Mouse (Mus musculus): ENCODE results near the gene Ttll9. TPM values are rescaled to one million over a fixed set of nuclear protein-coding genes. Genes with fewer than 3 reads are reported as not detected.

The Ttll9 gene
- polyA plus RNA-seq, 1 experiment, result not detected

DNA sequence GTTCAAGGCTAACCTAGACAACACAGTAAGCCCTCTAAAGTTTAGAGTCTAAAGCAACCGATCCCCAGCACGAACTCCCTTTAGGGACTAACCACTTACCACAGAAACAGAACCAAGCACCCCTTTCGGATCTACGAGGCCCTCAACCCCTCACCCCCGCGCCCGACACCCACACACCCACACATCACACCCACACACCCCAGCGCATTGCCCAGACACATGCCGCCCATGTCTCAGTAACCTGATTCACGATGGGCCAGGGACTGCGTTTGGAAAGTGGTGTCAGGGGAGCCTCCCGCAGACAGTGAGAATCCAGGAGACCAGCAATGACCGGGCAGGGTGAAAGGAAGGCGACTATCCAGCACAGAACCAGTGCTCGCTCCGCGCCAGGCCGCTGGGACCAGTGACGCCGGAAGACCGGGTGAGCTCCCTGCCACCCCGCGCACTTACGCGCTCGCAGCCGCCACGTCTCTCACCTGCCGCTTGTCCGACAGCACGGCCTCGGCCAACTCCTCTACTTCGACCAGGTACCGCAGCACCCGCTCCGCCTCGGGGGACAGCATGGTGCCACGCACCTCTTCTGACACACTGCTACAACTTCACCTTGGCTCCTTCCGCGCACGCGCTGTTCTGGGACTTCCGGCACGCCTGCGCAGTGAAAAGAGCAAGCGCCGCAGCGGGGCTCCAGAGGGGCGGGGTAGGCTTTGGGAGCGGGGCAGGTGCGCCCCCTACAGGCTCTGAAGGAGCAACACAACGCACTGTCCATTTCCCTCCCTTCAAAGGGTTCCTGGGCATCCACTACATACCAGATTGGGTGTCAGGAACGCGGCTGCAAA is 52.7 kb downstream of the Ttll9 start, which contains the start of gene Pdrg1:
TSS of gene Pdrg1 (minus strand) at position 670 of the 836 bp plus-strand sequence.
- Histone ChIP-seq H3K27me3 (ENCODE audit: control insufficient read depth, insufficient read depth, insufficient read length) (peaks cover 18% of the 10 kb centered on the region), H3K36me3 (ENCODE audit: control insufficient read depth, insufficient read depth) (peaks cover 26% of the 10 kb centered on the region), H3ac (ENCODE audit: control insufficient read depth, insufficient read length) (peak within 1 kb of the TSS; percentile 23), H3K4me2 (ENCODE audit: low read depth) (peak within 1 kb of the TSS; percentile 94), H3K79me2 (ENCODE audit: control insufficient read depth, insufficient read depth) (peaks cover 28% of the 10 kb centered on the region), H3K4me3 (peak within 1 kb of the TSS; percentile 81)
- no peak for TF ChIP-seq E2F4 (IDR thresholded peaks at IDR 0.05; ENCODE audit: insufficient read depth)
- TF ChIP-seq MYOG (IDR thresholded peaks at IDR 0.05; ENCODE audit: control insufficient read depth in 1 of 3, insufficient read depth in 1 of 3, insufficient read length in 2 of 3, low read depth in 2 of 3), result no peak
- peak; percentile 96 for TF ChIP-seq POLR2AphosphoS2 (IDR thresholded peaks at IDR 0.05; ENCODE audit: insufficient read length, low read depth)
- peak; percentile 99 for TF ChIP-seq POLR2A (IDR thresholded peaks at IDR 0.05; ENCODE audit: insufficient read length, low read depth)
- TF ChIP-seq REST (IDR thresholded peaks at IDR 0.05; ENCODE audit: insufficient read depth, insufficient read length), result no peak

DNA sequence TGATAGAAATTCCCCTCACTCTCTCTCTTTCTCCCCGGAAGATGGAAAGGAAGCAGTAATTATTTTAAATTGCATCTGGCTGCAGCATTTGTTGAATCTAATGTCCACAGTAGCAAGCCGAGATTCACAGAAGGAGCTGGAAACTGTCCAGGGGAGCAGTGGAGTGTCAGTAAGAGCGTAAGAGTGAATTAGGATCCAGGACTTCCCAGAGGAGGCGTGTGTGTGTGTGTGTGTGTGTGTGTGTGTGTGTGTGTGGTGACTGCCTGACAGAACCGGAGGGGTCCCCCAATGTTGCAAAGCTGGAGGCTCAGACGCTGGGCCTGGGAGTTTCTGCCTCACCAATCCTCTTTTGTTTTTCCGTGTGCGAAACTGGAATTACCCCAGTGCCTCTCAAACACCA is 53.5 kb downstream of the Ttll9 start:
- TF ChIP-seq E2F4 (IDR thresholded peaks at IDR 0.05; ENCODE audit: insufficient read depth), result no peak
- TF ChIP-seq TCF3 (IDR thresholded peaks at IDR 0.05; ENCODE audit: insufficient read length, low read depth), result no peak
- no peak for TF ChIP-seq TCF12 (IDR thresholded peaks at IDR 0.05; ENCODE audit: insufficient read depth, poor library complexity, severe bottlenecking)
- TF ChIP-seq MYOG (IDR thresholded peaks at IDR 0.05; ENCODE audit: control insufficient read depth in 1 of 3, insufficient read depth in 1 of 3, insufficient read length in 2 of 3, low read depth in 2 of 3), result no peak
- TF ChIP-seq MAX (IDR thresholded peaks at IDR 0.05; ENCODE audit: low read depth), result no peak
- no peak for TF ChIP-seq POLR2AphosphoS2 (IDR thresholded peaks at IDR 0.05; ENCODE audit: insufficient read length, low read depth)
- TF ChIP-seq CEBPB (IDR thresholded peaks at IDR 0.05; ENCODE audit: insufficient read depth, poor library complexity, severe bottlenecking), result no peak
- no peak for TF ChIP-seq USF1 (IDR thresholded peaks at IDR 0.05; ENCODE audit: low read depth)
- TF ChIP-seq SRF (IDR thresholded peaks at IDR 0.05; ENCODE audit: control insufficient read depth, insufficient read length, low read depth), result no peak
- no peak for TF ChIP-seq POLR2A (IDR thresholded peaks at IDR 0.05; ENCODE audit: insufficient read length, low read depth)
- TF ChIP-seq REST (IDR thresholded peaks at IDR 0.05; ENCODE audit: insufficient read depth, insufficient read length), result no peak
- TF ChIP-seq MYOD1 (IDR thresholded peaks at IDR 0.05; ENCODE audit: control insufficient read depth in 1 of 3, insufficient read length in 2 of 3, low read depth in 2 of 3), result no peak
- peak overlapping the region; percentile 53 for H3K4me2 ChIP-seq (ENCODE audit: low read depth)
- peak overlapping the region; percentile 81 for H3K4me3 ChIP-seq
- peaks cover 18% of the 10 kb centered on the region for H3K27me3 ChIP-seq (ENCODE audit: control insufficient read depth, insufficient read depth, insufficient read length)
- peaks cover 28% of the 10 kb centered on the region for H3K79me2 ChIP-seq (ENCODE audit: control insufficient read depth, insufficient read depth)
- H3K36me3 ChIP-seq (ENCODE audit: control insufficient read depth, insufficient read depth), result peaks cover 18% of the 10 kb centered on the region
- no peak overlapping the region for H3ac ChIP-seq (ENCODE audit: control insufficient read depth, insufficient read length)

DNA sequence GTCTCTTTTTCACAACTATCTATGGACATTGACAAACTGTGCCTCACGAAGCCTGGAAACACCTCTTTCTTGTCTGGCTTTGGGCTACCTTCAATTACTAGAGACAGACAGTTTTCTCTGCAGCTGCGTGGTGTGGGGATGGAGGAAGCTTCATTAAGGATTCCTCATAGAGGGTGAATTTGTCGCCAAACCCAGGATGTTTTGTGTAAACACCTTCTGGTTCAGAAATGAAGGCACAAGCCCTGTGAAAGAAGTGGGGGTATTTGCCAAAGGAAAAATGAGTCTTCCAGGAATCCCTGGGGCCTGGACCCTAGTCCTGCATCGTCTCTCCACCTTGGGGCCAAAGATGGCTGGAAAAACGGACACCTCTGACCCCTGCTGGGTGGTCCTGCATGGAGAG is 54.5 kb downstream of the Ttll9 start:
- TF ChIP-seq MYOG (IDR thresholded peaks at IDR 0.05; ENCODE audit: control insufficient read depth in 1 of 3, insufficient read depth in 1 of 3, insufficient read length in 2 of 3, low read depth in 2 of 3) (no peak), SRF (IDR thresholded peaks at IDR 0.05; ENCODE audit: control insufficient read depth, insufficient read length, low read depth) (no peak), USF1 (IDR thresholded peaks at IDR 0.05; ENCODE audit: low read depth) (no peak), E2F4 (IDR thresholded peaks at IDR 0.05; ENCODE audit: insufficient read depth) (no peak), REST (IDR thresholded peaks at IDR 0.05; ENCODE audit: insufficient read depth, insufficient read length) (no peak), CEBPB (IDR thresholded peaks at IDR 0.05; ENCODE audit: insufficient read depth, poor library complexity, severe bottlenecking) (no peak), TCF3 (IDR thresholded peaks at IDR 0.05; ENCODE audit: insufficient read length, low read depth) (no peak), MYOD1 (IDR thresholded peaks at IDR 0.05; ENCODE audit: control insufficient read depth in 1 of 3, insufficient read length in 2 of 3, low read depth in 2 of 3) (no peak), TCF12 (IDR thresholded peaks at IDR 0.05; ENCODE audit: insufficient read depth, poor library complexity, severe bottlenecking) (no peak), POLR2A (IDR thresholded peaks at IDR 0.05; ENCODE audit: insufficient read length, low read depth) (no peak), MAX (IDR thresholded peaks at IDR 0.05; ENCODE audit: low read depth) (no peak), POLR2AphosphoS2 (IDR thresholded peaks at IDR 0.05; ENCODE audit: insufficient read length, low read depth) (no peak)
- H3K4me2 ChIP-seq (ENCODE audit: low read depth), result no peak overlapping the region
- H3K79me2 ChIP-seq (ENCODE audit: control insufficient read depth, insufficient read depth), result peaks cover 28% of the 10 kb centered on the region
- H3K27me3 ChIP-seq (ENCODE audit: control insufficient read depth, insufficient read depth, insufficient read length), result peaks cover 18% of the 10 kb centered on the region
- H3K4me3 ChIP-seq, result no peak overlapping the region
- H3ac ChIP-seq (ENCODE audit: control insufficient read depth, insufficient read length), result no peak overlapping the region
- peaks cover 14% of the 10 kb centered on the region for H3K36me3 ChIP-seq (ENCODE audit: control insufficient read depth, insufficient read depth)

DNA sequence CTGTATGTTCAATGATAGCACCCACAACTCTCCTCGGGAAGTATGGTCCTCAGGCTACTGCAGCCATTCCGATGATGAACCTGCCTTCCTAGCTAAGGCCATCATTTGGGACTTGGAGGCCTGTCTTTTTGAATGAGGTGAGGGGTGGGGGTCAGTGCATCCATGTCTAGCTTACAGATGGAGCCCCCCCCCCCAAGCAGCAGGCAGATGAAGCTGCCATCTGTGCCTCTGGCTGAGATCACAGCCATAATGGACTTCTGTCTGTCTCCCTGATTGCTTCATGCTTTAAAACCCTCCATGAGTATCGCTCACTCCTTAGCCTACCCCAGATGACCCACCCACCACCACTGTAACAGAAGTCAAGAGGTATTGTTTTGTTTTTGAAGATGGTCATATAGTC is 57.1 kb downstream of the Ttll9 start:
- Histone ChIP-seq H3K79me2 (ENCODE audit: control insufficient read depth, insufficient read depth) (peaks cover 6% of the 10 kb centered on the region), H3K36me3 (ENCODE audit: control insufficient read depth, insufficient read depth) (no peaks in the 10 kb centered on the region), H3K27me3 (ENCODE audit: control insufficient read depth, insufficient read depth, insufficient read length) (peaks cover 28% of the 10 kb centered on the region), H3ac (ENCODE audit: control insufficient read depth, insufficient read length) (no peak overlapping the region), H3K4me3 (no peak overlapping the region), H3K4me2 (ENCODE audit: low read depth) (no peak overlapping the region)
- no peak for TF ChIP-seq USF1 (IDR thresholded peaks at IDR 0.05; ENCODE audit: low read depth)
- TF ChIP-seq MYOD1 (IDR thresholded peaks at IDR 0.05; ENCODE audit: control insufficient read depth in 1 of 3, insufficient read length in 2 of 3, low read depth in 2 of 3), result no peak
- TF ChIP-seq MYOG (IDR thresholded peaks at IDR 0.05; ENCODE audit: control insufficient read depth in 1 of 3, insufficient read depth in 1 of 3, insufficient read length in 2 of 3, low read depth in 2 of 3), result no peak
- TF ChIP-seq CEBPB (IDR thresholded peaks at IDR 0.05; ENCODE audit: insufficient read depth, poor library complexity, severe bottlenecking), result no peak
- TF ChIP-seq POLR2A (IDR thresholded peaks at IDR 0.05; ENCODE audit: insufficient read length, low read depth), result no peak
- TF ChIP-seq POLR2AphosphoS2 (IDR thresholded peaks at IDR 0.05; ENCODE audit: insufficient read length, low read depth), result no peak
- no peak for TF ChIP-seq MAX (IDR thresholded peaks at IDR 0.05; ENCODE audit: low read depth)
- no peak for TF ChIP-seq TCF12 (IDR thresholded peaks at IDR 0.05; ENCODE audit: insufficient read depth, poor library complexity, severe bottlenecking)
- TF ChIP-seq REST (IDR thresholded peaks at IDR 0.05; ENCODE audit: insufficient read depth, insufficient read length), result no peak
- TF ChIP-seq TCF3 (IDR thresholded peaks at IDR 0.05; ENCODE audit: insufficient read length, low read depth), result no peak
- no peak for TF ChIP-seq SRF (IDR thresholded peaks at IDR 0.05; ENCODE audit: control insufficient read depth, insufficient read length, low read depth)
- TF ChIP-seq E2F4 (IDR thresholded peaks at IDR 0.05; ENCODE audit: insufficient read depth), result no peak
